Mouse (Mus musculus): ENCODE results near the gene Padi4. TPM values are rescaled to one million over a fixed set of nuclear protein-coding genes. Genes with fewer than 3 reads are reported as not detected.

Gene Padi4
- polyA plus RNA-seq, 1 experiment from 2014 or later: 0.06 TPM

- Histone ChIP-seq H3K27me3 (no peaks in the 10 kb centered on the region), H3K4me1 (peaks cover 47% of the 10 kb centered on the region), H3K27ac (no peak overlapping the region), H3K9me3 (no peaks in the 10 kb centered on the region), H3K36me3 (peaks cover 100% of the 10 kb centered on the region), H3K9ac (no peak overlapping the region), H3K4me3 (no peak overlapping the region), H3K4me2 (replicated peaks) (no peak overlapping the region)
- ATAC-seq (ENCODE audit: low FRiP score, low read depth): no peak
- 76% methylated on average over 10 of the region's 10 CpGs for WGBS
These were observed 64.4 kb downstream of the Padi4 start for GRCm38 (mm10) chr4:140709617-140710016.

GRCm38 (mm10) chr4:140709111-140709510 lies 64.9 kb downstream of the Padi4 start:
- Histone ChIP-seq H3K4me1 (peaks cover 52% of the 10 kb centered on the region), H3K36me3 (peaks cover 97% of the 10 kb centered on the region), H3K4me3 (no peak overlapping the region), H3K9ac (no peak overlapping the region), H3K27me3 (no peaks in the 10 kb centered on the region), H3K27ac (no peak overlapping the region), H3K9me3 (no peaks in the 10 kb centered on the region), H3K4me2 (replicated peaks) (no peak overlapping the region)
- ATAC-seq (ENCODE audit: low FRiP score, low read depth): no peak
- WGBS: 82% methylated on average over 7 of the region's 7 CpGs

- Histone ChIP-seq H3K36me3 (peaks cover 95% of the 10 kb centered on the region), H3K4me2 (replicated peaks) (no peak overlapping the region), H3K9ac (peak overlapping the region; percentile 39), H3K27me3 (no peaks in the 10 kb centered on the region), H3K9me3 (no peaks in the 10 kb centered on the region), H3K27ac (no peak overlapping the region), H3K4me3 (no peak overlapping the region), H3K4me1 (peaks cover 59% of the 10 kb centered on the region)
- 82% methylated on average over 18 of the region's 18 CpGs for WGBS
- no peak for ATAC-seq (ENCODE audit: low FRiP score, low read depth)
These were observed 65.6 kb downstream of the Padi4 start for GRCm38 (mm10) chr4:140708297-140708927.

- H3K36me3 ChIP-seq: peaks cover 87% of the 10 kb centered on the region
- no peaks in the 10 kb centered on the region for H3K27me3 ChIP-seq
- no peak overlapping the region for H3K4me3 ChIP-seq
- H3K4me2 ChIP-seq (replicated peaks): no peak overlapping the region
- WGBS: 82% methylated on average over 4 of the region's 4 CpGs
- no peak for ATAC-seq (ENCODE audit: low FRiP score, low read depth)
- H3K27ac ChIP-seq: no peak overlapping the region
- 0 out of 2 replicates have a peak overlapping the region, but pooled peaks have one; percentile 39 for H3K9ac ChIP-seq
- H3K4me1 ChIP-seq: peaks cover 63% of the 10 kb centered on the region
- no peaks in the 10 kb centered on the region for H3K9me3 ChIP-seq
These were observed 66.4 kb downstream of the Padi4 start for GRCm38 (mm10) chr4:140707615-140708014.

GRCm38 (mm10) chr4:140704166-140704565 lies 69.9 kb downstream of the Padi4 start:
- Histone ChIP-seq H3K27me3 (0 out of 2 replicates have a peak, but pooled peaks cover 4% of the 10 kb centered on the region), H3K36me3 (peaks cover 52% of the 10 kb centered on the region), H3K9ac (peak overlapping the region; percentile 99), H3K4me1 (peaks cover 73% of the 10 kb centered on the region), H3K4me2 (replicated peaks) (peak overlapping the region; percentile 87), H3K9me3 (no peaks in the 10 kb centered on the region), H3K4me3 (peak overlapping the region; percentile 90), H3K27ac (no peak overlapping the region; the same call in 1 of the 2 replicates)
- 40% methylated on average over 4 of the region's 4 CpGs for WGBS
- ATAC-seq (ENCODE audit: low FRiP score, low read depth): no peak

GRCm38 (mm10) chr4:140703636-140704035 lies 70.4 kb downstream of the Padi4 start:
- WGBS: 6% methylated on average over 8 of the region's 8 CpGs
- Histone ChIP-seq H3K4me3 (peak overlapping the region; percentile 90), H3K9ac (peak overlapping the region; percentile 99), H3K9me3 (no peaks in the 10 kb centered on the region), H3K4me1 (peaks cover 70% of the 10 kb centered on the region), H3K27me3 (0 out of 2 replicates have a peak, but pooled peaks cover 9% of the 10 kb centered on the region), H3K4me2 (replicated peaks) (peak overlapping the region; percentile 87), H3K27ac (peak overlapping the region; percentile 99), H3K36me3 (peaks cover 47% of the 10 kb centered on the region)
- no peak for ATAC-seq (ENCODE audit: low FRiP score, low read depth)

GRCm38 (mm10) chr4:140702611-140703327 lies 71.3 kb downstream of the Padi4 start:
- Histone ChIP-seq H3K27me3 (0 out of 2 replicates have a peak, but pooled peaks cover 11% of the 10 kb centered on the region), H3K4me3 (peak overlapping the region; percentile 90), H3K9ac (peak overlapping the region; percentile 99), H3K27ac (peak overlapping the region; percentile 99), H3K36me3 (peaks cover 38% of the 10 kb centered on the region), H3K4me2 (replicated peaks) (peak overlapping the region; percentile 87), H3K9me3 (no peaks in the 10 kb centered on the region), H3K4me1 (peaks cover 62% of the 10 kb centered on the region)
- peak; percentile 72 for ATAC-seq (ENCODE audit: low FRiP score, low read depth)
- WGBS: under 1% methylated on average over 41 of the region's 68 CpGs

- Histone ChIP-seq H3K36me3 (peaks cover 30% of the 10 kb centered on the region), H3K4me1 (peaks cover 53% of the 10 kb centered on the region), H3K9ac (peak overlapping the region; percentile 99), H3K4me2 (replicated peaks) (peak overlapping the region; percentile 87), H3K9me3 (no peaks in the 10 kb centered on the region), H3K4me3 (peak overlapping the region; percentile 90), H3K27ac (peak overlapping the region; percentile 99), H3K27me3 (0 out of 2 replicates have a peak, but pooled peaks cover 11% of the 10 kb centered on the region)
- under 1% methylated on average over 66 of the region's 107 CpGs for WGBS
- peak; percentile 17 for ATAC-seq (ENCODE audit: low FRiP score, low read depth)
These were observed 72.1 kb downstream of the Padi4 start for GRCm38 (mm10) chr4:140701716-140702561.

- Histone ChIP-seq H3K9ac (peak overlapping the region; percentile 99), H3K4me2 (replicated peaks) (peak overlapping the region; percentile 87), H3K27me3 (0 out of 2 replicates have a peak, but pooled peaks cover 11% of the 10 kb centered on the region), H3K36me3 (peaks cover 22% of the 10 kb centered on the region), H3K4me3 (peak overlapping the region; percentile 90), H3K4me1 (peaks cover 48% of the 10 kb centered on the region), H3K9me3 (no peaks in the 10 kb centered on the region), H3K27ac (peak overlapping the region; percentile 99)
- peak; percentile 71; the same call in 1 of the 2 replicates for ATAC-seq (ENCODE audit: low FRiP score, low read depth)
- under 1% methylated on average over 61 of the region's 61 CpGs for WGBS
These were observed 72.9 kb downstream of the Padi4 start for GRCm38 (mm10) chr4:140701049-140701715.

GRCm38 (mm10) chr4:140700269-140701018 lies 73.6 kb downstream of the Padi4 start, which contains the start of gene Rcc2:
Gene Rcc2, plus strand, starts transcription at chr4:140700541.
- Histone ChIP-seq H3K27me3 (0 out of 2 replicates have a peak, but pooled peaks cover 11% of the 10 kb centered on the region), H3K4me1 (peaks cover 42% of the 10 kb centered on the region), H3K27ac (peak within 1 kb of the TSS; percentile 99), H3K4me3 (peak within 1 kb of the TSS; percentile 90), H3K9ac (peak within 1 kb of the TSS; percentile 99), H3K4me2 (replicated peaks) (peak within 1 kb of the TSS; percentile 87), H3K36me3 (peaks cover 15% of the 10 kb centered on the region), H3K9me3 (no peaks in the 10 kb centered on the region)
- no peak for ATAC-seq (ENCODE audit: low FRiP score, low read depth)
- 4% methylated on average over 20 of the region's 20 CpGs for WGBS
